Mouse (Mus musculus) ES-E14 (cell line): ENCODE results near the gene Tgfb1.

Experiments
- CHD2 ChIP-seq: IDR thresholded peaks from 2 replicates; pipeline ENCODE4 v1.6.1; 2014; ENCODE audit warnings: mild to moderate bottlenecking, low read depth, low read length, inconsistent platforms
- MAFK ChIP-seq: IDR thresholded peaks from 2 replicates; pipeline ENCODE4 v1.6.1; 2014; ENCODE audit warnings: mild to moderate bottlenecking, low read depth, low read length, inconsistent platforms; ENCODE audit not compliant: insufficient read depth
- ZC3H11A ChIP-seq: IDR thresholded peaks from 2 replicates; pipeline ENCODE4 v1.6.1; 2012; ENCODE audit warnings: low read depth, mild to moderate bottlenecking, inconsistent platforms, low read length, borderline replicate concordance
- ZNF384 ChIP-seq: IDR thresholded peaks from 2 replicates; pipeline ENCODE4 v1.6.1; 2012; ENCODE audit warnings: low read depth, low read length, inconsistent platforms

- no peak for TF ChIP-seq CHD2
- TF ChIP-seq MAFK: no peak
- TF ChIP-seq ZC3H11A: no peak
- TF ChIP-seq ZNF384: no peak
Measured at GRCm38 (mm10) chr7:25715731-25716271, 29.0 kb downstream of the Tgfb1 start.
